Mouse (Mus musculus) gastrocnemius, postnatal 10 days (tissue): ENCODE data around the gene Rex1bd. TPM values are rescaled to one million over a fixed set of nuclear protein-coding genes. Genes with fewer than 3 reads are reported as not detected.

ENCODE experiments used
- DNase-seq: peaks from one replicate; pipeline ENCODE4 v3.0.0; 2021; ENCODE audit warnings: mixed read lengths
- total RNA-seq, 2 experiments: library from RNA; stranded (reverse); gene quantifications; 2 replicates each; pipeline ENCODE4 v1.2.3; 2021

The Rex1bd gene
- total RNA-seq, 2 experiments from 2014 or later, result 120 to 129 TPM

- peak; percentile 94 for DNase-seq
Observed at GRCm38 (mm10) chr8:70476333-70477268, 30.0 kb downstream of the Rex1bd start, which contains the start of gene Klhl26. TSS of gene Klhl26 (minus strand) at chr8:70476968.

DNA sequence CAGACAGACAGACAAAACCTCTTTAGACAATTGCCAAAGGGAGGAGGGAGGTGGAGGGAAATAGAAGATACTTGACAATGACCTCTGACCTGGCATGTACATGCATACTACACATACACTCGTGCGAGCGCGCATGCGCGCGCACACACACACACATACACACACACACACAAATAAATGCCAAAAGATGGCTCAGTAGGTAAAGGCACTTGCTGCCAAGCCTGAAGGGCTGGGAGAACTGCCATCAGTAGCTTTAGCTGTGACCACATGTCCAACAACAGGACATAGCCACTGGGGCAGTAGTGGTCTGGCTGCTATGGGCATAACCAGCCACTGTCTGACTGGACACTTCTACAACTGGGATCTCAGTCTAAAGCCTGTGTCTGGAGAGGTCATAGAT, 34.7 kb downstream of the Rex1bd start:
- no peak for DNase-seq

DNA sequence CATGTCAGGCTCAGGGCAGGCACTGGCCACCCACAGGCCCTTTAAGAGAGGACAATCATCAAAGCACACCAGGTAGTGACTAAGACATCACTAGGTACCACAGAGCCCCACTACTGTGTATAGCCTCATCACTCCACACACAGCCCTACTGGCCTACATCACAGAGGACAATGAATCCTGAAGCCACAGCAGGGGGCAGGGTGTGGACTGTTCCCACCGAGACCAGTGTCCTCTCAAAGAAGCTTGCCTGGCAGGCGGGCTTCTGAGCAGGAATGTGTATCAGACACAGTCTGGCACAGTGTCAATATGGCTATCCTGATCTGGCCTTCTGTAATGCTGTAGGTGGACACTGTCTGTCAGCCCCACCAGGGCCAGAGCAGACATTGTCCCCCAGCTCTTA, 36.6 kb downstream of the Rex1bd start:
- DNase-seq, result no peak

GRCm38 (mm10) chr8:70469295-70469916, 37.1 kb downstream of the Rex1bd start:
- DNase-seq, result no peak

DNA sequence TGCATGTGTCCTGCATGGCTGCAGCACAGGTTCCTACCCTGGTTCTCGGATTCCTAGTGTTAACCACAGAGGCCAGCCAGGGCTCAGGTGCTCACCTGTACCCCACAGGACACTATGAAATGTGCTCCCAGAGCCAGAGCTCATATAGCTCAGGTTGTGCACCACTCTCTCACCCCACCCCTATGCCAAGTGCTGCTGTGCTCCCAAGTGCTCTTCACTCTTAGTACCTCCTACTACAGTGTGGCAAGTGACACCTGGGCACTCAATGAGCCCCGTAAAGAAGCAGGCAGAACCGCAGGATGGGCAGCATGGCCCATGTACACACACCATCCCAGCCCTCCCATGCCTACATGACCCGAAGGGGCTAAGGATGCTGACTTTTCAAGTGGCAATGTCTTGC, 37.8 kb downstream of the Rex1bd start:
- no peak for DNase-seq

GRCm38 (mm10) chr8:70467907-70468306, 38.6 kb downstream of the Rex1bd start:
- no peak for DNase-seq

GRCm38 (mm10) chr8:70467229-70467725, 39.3 kb downstream of the Rex1bd start:
- DNase-seq, result no peak

- peak; percentile 66 for DNase-seq
Observed at GRCm38 (mm10) chr8:70466771-70467170, 39.8 kb downstream of the Rex1bd start.

- DNase-seq, result no peak
Observed at GRCm38 (mm10) chr8:70466305-70466704, 40.2 kb downstream of the Rex1bd start.

DNA sequence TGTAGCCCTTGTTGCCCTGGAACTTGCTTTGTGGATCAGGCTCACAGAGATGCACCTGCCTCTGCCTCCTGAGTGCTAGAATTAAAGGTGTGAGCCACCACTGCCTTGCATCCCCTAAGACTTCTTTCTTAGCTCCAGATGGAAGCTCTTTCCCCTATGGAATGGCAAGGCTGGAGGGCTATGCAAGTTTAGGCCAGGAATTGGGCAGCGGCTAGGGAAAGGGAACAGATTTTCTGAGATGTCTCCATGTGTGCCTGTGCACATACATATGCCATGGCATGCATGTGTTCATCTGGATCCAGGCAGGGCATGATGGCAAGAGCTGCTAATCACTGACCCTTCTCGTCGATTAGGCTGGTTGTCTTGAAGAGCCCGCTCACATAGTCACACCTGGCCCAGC, 40.9 kb downstream of the Rex1bd start:
- DNase-seq, result no peak

DNA sequence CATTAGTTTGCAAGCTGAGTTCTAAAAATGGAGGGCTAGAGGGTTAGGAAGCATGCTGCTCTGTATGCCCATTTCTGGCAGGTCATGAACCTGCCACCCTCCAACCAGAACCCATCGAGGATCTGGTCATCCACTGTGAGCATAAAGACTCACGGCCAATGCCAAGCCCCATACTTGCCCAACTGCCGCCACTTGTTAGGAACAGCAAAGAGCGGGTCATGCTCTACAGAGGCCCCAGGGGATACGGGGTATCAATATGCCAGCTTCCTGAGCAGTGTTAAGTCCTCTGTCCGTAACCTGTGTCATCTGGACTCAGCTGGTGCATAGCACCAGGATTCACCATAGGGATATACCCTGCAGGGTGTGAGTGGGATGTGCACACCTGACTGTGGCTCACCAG, 42.4 kb downstream of the Rex1bd start:
- no peak for DNase-seq

DNA sequence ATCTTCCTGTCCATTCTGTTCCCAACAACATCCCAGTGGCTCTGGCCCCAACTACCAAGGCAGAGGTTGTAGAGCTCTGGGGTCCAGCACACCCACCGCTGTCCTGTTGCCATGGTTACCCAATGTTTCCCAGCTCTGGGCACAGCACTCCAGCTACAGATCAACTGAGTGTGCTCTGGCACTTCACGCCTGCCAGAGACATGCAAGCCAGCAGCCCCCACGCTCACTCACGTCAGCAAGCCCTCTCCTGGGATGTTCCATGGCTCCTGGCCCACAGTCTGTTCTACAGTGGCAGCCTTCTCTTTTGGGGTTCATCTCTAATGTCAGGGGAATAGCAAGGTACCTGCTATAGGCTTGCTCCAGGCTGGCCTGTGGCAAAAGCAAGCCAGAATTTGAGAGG, 43.2 kb downstream of the Rex1bd start:
- no peak for DNase-seq

GRCm38 (mm10) chr8:70462516-70462813, 44.1 kb downstream of the Rex1bd start:
- no peak for DNase-seq

DNA sequence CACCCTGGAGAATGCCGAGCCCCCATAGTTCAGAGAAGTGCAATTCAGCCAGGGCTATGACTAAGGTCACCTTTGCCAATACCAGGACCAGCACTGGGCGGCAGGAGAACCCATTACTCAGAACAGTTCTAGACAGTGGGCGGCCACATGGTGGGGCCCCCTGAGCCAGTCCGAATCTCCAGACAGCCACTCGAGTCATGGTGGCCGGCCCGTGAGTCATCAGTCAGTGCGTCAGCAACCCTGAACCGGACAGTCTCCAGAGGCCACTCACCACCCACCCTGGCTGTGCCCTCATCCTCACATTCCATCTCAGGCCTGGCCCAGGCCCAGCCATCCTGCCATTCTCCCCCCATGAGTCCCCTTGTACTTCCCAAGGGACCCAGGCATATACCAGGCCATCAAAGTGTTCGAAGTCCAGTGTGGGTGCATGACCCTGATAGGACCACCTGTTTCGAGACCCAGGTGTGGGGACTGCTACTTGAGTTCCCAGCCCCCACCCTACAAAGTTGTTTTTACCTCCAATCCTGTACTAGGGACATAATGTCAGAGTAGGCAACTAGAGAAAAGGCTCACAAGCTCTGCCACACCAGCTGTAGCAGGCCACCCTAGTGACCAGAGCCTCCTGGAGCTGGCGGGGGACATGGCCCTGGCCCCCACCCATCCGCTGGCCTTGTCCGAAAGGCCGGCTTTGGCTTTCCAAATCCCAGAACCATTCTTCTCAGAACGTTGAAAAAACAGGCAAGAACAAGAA, 44.6 kb downstream of the Rex1bd start:
- DNase-seq, result no peak

GRCm38 (mm10) chr8:70460606-70461005, 45.9 kb downstream of the Rex1bd start:
- DNase-seq, result no peak

GRCm38 (mm10) chr8:70460199-70460598, 46.4 kb downstream of the Rex1bd start:
- no peak for DNase-seq

DNA sequence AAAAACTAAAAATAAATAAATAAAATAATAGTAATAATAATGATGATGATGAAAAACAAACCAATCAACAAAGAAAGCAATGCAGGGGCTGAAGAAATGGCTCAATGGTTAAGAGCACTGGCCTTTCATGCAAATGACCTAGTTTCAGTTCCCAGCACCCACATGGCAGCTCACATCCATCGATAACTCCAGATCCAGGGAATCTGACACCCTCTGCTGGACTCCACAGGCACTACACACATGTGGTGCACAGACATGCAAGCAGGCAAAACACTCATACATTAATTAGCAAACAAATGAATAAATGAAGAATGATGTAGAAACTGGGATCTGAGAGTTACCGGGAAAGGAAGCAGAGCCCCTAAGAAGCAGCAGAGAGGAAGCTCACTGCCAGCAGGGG, 46.9 kb downstream of the Rex1bd start:
- no peak for DNase-seq

- DNase-seq, result no peak
Observed at GRCm38 (mm10) chr8:70458462-70458861, 48.1 kb downstream of the Rex1bd start.

GRCm38 (mm10) chr8:70457882-70458281, 48.7 kb downstream of the Rex1bd start:
- no peak for DNase-seq

DNA sequence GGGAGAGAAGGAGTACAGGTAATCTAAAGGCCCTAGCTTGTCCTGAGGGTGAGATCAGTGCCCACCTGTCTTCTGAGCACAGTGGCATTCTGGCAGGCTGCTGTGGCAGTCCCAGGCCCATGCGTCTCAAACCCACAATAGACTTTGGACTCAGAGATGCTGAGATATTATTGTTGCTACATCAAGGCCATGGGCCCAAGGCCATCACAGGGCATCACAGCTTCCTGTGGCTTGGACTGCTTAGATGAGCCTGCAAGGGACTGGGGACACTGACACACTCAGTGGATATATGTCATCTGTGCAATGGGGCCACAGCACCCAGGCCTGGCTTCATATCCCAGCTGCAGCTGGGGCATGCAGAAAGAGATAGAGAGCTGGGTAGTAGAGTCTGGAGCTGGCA, 49.6 kb downstream of the Rex1bd start:
- DNase-seq, result no peak
